Mouse (Mus musculus) liver, embryonic 13.5 days (tissue): ENCODE measurements at regions not wholly inside any gene's neighbourhood (a gene's known extent, or its start where the extent isn't known, plus 50 kb on each side); places are given as distances from the start of the nearest gene placed in this dataset.

Source experiments
- ATAC-seq: fragments of 200-750 bp; cut with Nextera tagmentation; 2 replicates; pipeline ENCODE4 v1.8.0; 2017; ENCODE audit warnings: low read depth, mild to moderate bottlenecking, moderate number of reproducible peaks, moderate library complexity
- DNase-seq: peaks from one replicate; pipeline ENCODE4 v3.0.0; 2022
- H3K27ac ChIP-seq: fragments of 300-500 bp; sonication (generic); 2 replicates; pipeline ENCODE4 v1.5.1; 2015; ENCODE audit warnings: moderate library complexity, mild to moderate bottlenecking, inconsistent platforms
- H3K27me3 ChIP-seq: fragments of 300-500 bp; sonication (generic); 2 replicates; pipeline ENCODE4 v1.6.1; 2015; ENCODE audit warnings: mild to moderate bottlenecking, inconsistent platforms
- H3K36me3 ChIP-seq: fragments of 300-500 bp; sonication (generic); 2 replicates; pipeline ENCODE4 v1.6.1; 2015; ENCODE audit warnings: mild to moderate bottlenecking, inconsistent platforms
- H3K4me1 ChIP-seq: fragments of 300-500 bp; sonication (generic); replicated peaks from 2 replicates; pipeline ENCODE4 v1.6.1; 2015; ENCODE audit warnings: inconsistent platforms
- H3K4me2 ChIP-seq: fragments of 300-500 bp; sonication (generic); 2 replicates; pipeline ENCODE4 v1.6.1; 2015; ENCODE audit warnings: inconsistent platforms, mild to moderate bottlenecking, moderate library complexity
- H3K4me3 ChIP-seq: fragments of 300-500 bp; sonication (generic); replicated peaks from 2 replicates; pipeline ENCODE4 v1.5.1; 2015; ENCODE audit warnings: mild to moderate bottlenecking, inconsistent platforms
- H3K9ac ChIP-seq: fragments of 300-500 bp; sonication (generic); 2 replicates; pipeline ENCODE4 v1.6.1; 2015; ENCODE audit warnings: mild to moderate bottlenecking, inconsistent platforms
- H3K9me3 ChIP-seq: fragments of 300-500 bp; sonication (generic); replicated peaks from 2 replicates; pipeline ENCODE4 v1.6.1; 2016; ENCODE audit warnings: inconsistent platforms
- WGBS: fragments of 180-500 bp; shearing (Covaris S2); methylation state at CpG from one replicate; pipeline ENCODE4 v1.1.7; 2015; ENCODE audit not compliant: insufficient replicate concordance; 5-methylcytosine and 5-hydroxymethylcytosine counted together

- Histone ChIP-seq H3K27me3 (no peaks in the 10 kb centered on the region), H3K9me3 (no peaks in the 10 kb centered on the region), H3K36me3 (no peaks in the 10 kb centered on the region), H3K4me2 (no peak overlapping the region), H3K9ac (no peak overlapping the region), H3K4me1 (no peaks in the 10 kb centered on the region), H3K27ac (no peak overlapping the region), H3K4me3 (no peak overlapping the region)
- WGBS = 49% methylated on average over 9 of the region's 9 CpGs
- DNase-seq (no peak), ATAC-seq (no peak)
Observed at GRCm38 (mm10) chr19:15032297-15032947, 434.6 kb upstream of the Tle4 start.

- Histone ChIP-seq H3K27me3 (no peaks in the 10 kb centered on the region), H3K4me1 (no peaks in the 10 kb centered on the region), H3K27ac (no peak overlapping the region), H3K9me3 (no peaks in the 10 kb centered on the region), H3K9ac (no peak overlapping the region), H3K4me2 (no peak overlapping the region), H3K4me3 (no peak overlapping the region), H3K36me3 (no peaks in the 10 kb centered on the region)
- ATAC-seq (no peak), DNase-seq (no peak)
Observed at GRCm38 (mm10) chr19:15031483-15031882, 433.6 kb upstream of the Tle4 start.

- no peaks in the 10 kb centered on the region for H3K27me3 ChIP-seq
- H3K9ac ChIP-seq = no peak overlapping the region
- no peaks in the 10 kb centered on the region for H3K9me3 ChIP-seq
- no peak overlapping the region for H3K27ac ChIP-seq
- 51% methylated on average over 3 of the region's 3 CpGs for WGBS
- no peaks in the 10 kb centered on the region for H3K36me3 ChIP-seq
- ATAC-seq (no peak), DNase-seq (no peak)
- no peak overlapping the region for H3K4me3 ChIP-seq
- no peaks in the 10 kb centered on the region for H3K4me1 ChIP-seq
- no peak overlapping the region for H3K4me2 ChIP-seq
Observed at GRCm38 (mm10) chr19:15003596-15003995, 405.7 kb upstream of the Tle4 start.

DNA sequence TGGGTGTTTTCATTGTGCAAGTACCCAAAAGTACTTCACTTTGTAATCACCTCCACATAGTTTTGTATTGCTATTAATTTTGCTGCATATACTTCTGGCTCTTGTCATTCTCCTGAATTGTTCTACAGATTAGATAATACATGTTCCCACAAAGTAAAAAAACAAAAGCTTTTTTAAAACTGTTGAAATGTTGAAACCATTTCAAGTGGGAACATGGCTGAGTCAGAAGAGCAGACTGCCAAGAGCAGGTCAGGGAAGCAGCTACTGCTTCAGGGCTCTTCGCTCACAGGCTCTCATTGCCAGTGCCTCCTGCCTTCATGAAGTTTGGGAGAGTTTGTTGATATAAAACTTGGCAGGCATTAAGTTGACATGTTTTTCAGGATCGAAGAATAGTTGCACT is 395.5 kb upstream of the Tle4 start:
- Histone ChIP-seq H3K4me3 (no peak overlapping the region), H3K9me3 (no peaks in the 10 kb centered on the region), H3K36me3 (no peaks in the 10 kb centered on the region), H3K4me2 (no peak overlapping the region), H3K9ac (no peak overlapping the region), H3K27ac (no peak overlapping the region), H3K27me3 (no peaks in the 10 kb centered on the region), H3K4me1 (no peaks in the 10 kb centered on the region)
- ATAC-seq (no peak), DNase-seq (no peak)
- 63% methylated on average over 2 of the region's 2 CpGs for WGBS

DNA sequence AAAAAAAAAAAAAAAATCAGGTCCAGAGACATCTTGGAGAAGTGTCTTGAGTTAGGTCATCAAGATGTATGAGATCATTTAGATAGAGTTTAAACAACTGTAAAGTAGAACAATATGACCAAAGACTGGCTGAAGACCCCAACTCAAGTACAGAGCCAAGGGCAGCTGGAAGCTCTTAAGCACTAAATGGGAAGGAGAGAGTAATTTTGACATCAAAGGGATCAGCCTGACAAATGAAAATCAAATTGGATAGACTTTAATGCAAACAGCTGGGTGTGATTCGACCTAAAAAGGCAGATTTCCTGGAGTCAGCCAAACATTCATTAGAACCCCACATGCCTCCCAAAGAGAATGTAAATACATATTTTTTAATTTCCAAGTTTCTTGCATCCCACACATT is 372.3 kb upstream of the Tle4 start:
- H3K36me3 ChIP-seq = no peaks in the 10 kb centered on the region
- H3K4me1 ChIP-seq = no peaks in the 10 kb centered on the region
- no peaks in the 10 kb centered on the region for H3K9me3 ChIP-seq
- H3K4me3 ChIP-seq = no peak overlapping the region
- no peak overlapping the region for H3K4me2 ChIP-seq
- no peak for ATAC-seq
- H3K27ac ChIP-seq = no peak overlapping the region
- WGBS = 22% methylated on average over 1 of the region's 1 CpGs
- no peak for DNase-seq
- H3K27me3 ChIP-seq = no peaks in the 10 kb centered on the region
- H3K9ac ChIP-seq = no peak overlapping the region

GRCm38 (mm10) chr19:14968283-14968682 is 370.4 kb upstream of the Tle4 start:
- no peak for DNase-seq
- ATAC-seq = no peak

DNA sequence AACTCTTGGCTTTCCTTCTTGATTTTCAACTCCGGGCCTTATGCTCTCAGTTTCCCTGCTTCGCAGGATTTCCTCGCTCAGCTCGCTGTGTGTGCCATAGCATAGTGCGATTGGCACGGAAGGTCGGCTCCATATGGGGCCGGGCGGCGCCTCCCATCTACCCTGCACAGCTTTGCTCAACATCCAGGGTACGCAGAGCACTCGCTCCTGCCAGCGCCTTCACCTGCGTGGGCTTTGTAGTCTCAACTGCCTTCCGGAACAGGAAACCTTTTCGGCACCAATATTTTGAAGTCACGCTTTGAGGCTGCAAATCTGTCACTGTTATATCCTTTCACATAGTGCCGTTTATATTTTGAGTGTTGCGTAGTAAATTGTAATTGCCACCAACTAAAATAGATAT is 359.9 kb upstream of the Tle4 start:
- H3K4me1 ChIP-seq = no peaks in the 10 kb centered on the region
- H3K27ac ChIP-seq = no peak overlapping the region
- no peaks in the 10 kb centered on the region for H3K36me3 ChIP-seq
- no peaks in the 10 kb centered on the region for H3K27me3 ChIP-seq
- no peak overlapping the region for H3K4me2 ChIP-seq
- ATAC-seq (no peak), DNase-seq (no peak)
- WGBS = 81% methylated on average over 19 of the region's 19 CpGs
- no peak overlapping the region for H3K9ac ChIP-seq
- no peak overlapping the region for H3K4me3 ChIP-seq
- H3K9me3 ChIP-seq = no peaks in the 10 kb centered on the region

More at GRCm38 (mm10) chr19:14968283-14968682, 370.4 kb upstream of the Tle4 start:
- no peaks in the 10 kb centered on the region for H3K36me3 ChIP-seq
- no peaks in the 10 kb centered on the region for H3K4me1 ChIP-seq
- no peak overlapping the region for H3K4me2 ChIP-seq
- no peaks in the 10 kb centered on the region for H3K9me3 ChIP-seq
- no peak overlapping the region for H3K4me3 ChIP-seq
- 64% methylated on average over 3 of the region's 3 CpGs for WGBS
- no peaks in the 10 kb centered on the region for H3K27me3 ChIP-seq
- H3K9ac ChIP-seq = no peak overlapping the region
- H3K27ac ChIP-seq = no peak overlapping the region

- 63% methylated on average over 10 of the region's 10 CpGs for WGBS
- Histone ChIP-seq H3K4me3 (no peak overlapping the region), H3K36me3 (no peaks in the 10 kb centered on the region)
Observed at GRCm38 (mm10) chr19:14957154-14957553, 359.3 kb upstream of the Tle4 start.

DNA sequence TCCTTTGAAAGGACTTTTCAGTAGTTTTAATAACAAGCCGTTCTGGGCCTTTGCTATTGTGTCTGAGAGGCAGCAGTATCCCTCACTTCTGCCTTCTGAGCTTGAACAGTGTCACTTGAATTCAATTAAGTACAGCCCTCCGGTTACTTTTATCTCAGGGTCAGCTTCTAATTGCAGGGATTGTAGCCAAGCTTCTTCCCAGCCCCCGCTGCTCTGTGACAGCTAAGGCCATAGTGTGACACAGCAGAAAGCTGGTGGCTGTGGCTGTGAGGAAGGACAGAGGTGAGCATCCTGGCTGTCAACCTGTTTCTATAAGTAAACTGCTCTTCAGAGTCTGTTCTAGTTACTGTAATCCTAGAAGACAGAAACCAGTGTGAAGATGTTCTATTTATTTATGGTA is 358.5 kb upstream of the Tle4 start:
- WGBS = 30% methylated on average over 3 of the region's 3 CpGs
- no peak for DNase-seq

More at GRCm38 (mm10) chr19:14957154-14957553, 359.3 kb upstream of the Tle4 start:
- H3K4me1 ChIP-seq = no peaks in the 10 kb centered on the region
- H3K9me3 ChIP-seq = no peaks in the 10 kb centered on the region
- H3K27ac ChIP-seq = no peak overlapping the region
- ATAC-seq (no peak), DNase-seq (no peak)
- H3K4me2 ChIP-seq = no peak overlapping the region
- no peaks in the 10 kb centered on the region for H3K27me3 ChIP-seq
- H3K9ac ChIP-seq = no peak overlapping the region

GRCm38 (mm10) chr19:14955969-14956368 is 358.1 kb upstream of the Tle4 start:
- no peak overlapping the region for H3K27ac ChIP-seq
- 24% methylated on average over 3 of the region's 3 CpGs for WGBS

More for the DNA sequence above, 358.5 kb upstream of the Tle4 start:
- Histone ChIP-seq H3K4me3 (no peak overlapping the region), H3K4me2 (no peak overlapping the region), H3K27ac (no peak overlapping the region), H3K9ac (no peak overlapping the region), H3K36me3 (no peaks in the 10 kb centered on the region), H3K9me3 (no peaks in the 10 kb centered on the region), H3K27me3 (no peaks in the 10 kb centered on the region), H3K4me1 (no peaks in the 10 kb centered on the region)
- no peak for ATAC-seq

DNA sequence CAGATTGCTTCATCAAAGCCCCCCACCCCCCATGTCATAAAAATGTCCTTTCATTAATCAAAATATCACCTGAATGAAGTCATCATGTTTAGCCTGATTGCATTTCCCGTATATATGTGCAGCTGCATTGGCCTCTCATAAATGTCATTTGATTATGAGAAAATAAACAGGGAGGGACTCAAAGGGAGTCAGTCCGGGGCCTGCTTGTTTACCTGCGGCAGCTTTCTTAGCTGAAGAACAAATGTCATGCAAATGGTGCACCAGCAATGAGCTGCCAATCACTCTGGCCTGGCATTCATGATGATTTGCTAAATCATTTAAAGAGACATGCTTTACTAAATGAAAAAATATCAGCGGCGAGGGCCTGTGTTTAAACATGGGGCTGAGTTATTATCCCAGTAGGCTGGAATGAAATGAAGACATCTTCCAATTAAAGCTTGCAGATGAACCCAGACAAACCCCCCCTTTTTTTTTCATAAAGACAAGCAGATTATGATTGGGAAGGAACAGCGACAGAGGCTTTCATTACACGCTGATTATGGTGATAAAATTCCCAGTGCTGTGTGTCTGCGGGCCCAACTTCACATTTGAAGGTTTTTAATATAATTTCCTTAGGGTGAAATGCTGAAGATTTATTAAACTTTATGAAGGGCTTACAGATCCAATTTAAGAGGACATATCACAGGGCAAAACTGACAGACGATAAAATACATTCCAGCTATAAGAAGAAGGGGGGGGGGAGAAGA is 342.5 kb upstream of the Tle4 start:
- no peak overlapping the region for H3K27ac ChIP-seq
- DNase-seq (no peak), ATAC-seq (no peak)
- H3K9me3 ChIP-seq = no peaks in the 10 kb centered on the region
- H3K4me1 ChIP-seq = no peaks in the 10 kb centered on the region
- H3K9ac ChIP-seq = no peak overlapping the region
- H3K4me3 ChIP-seq = no peak overlapping the region
- 66% methylated on average over 9 of the region's 9 CpGs for WGBS
- H3K4me2 ChIP-seq = no peak overlapping the region
- H3K36me3 ChIP-seq = no peaks in the 10 kb centered on the region
- no peaks in the 10 kb centered on the region for H3K27me3 ChIP-seq

More at GRCm38 (mm10) chr19:14955969-14956368, 358.1 kb upstream of the Tle4 start:
- DNase-seq (no peak), ATAC-seq (no peak)
- Histone ChIP-seq H3K9me3 (no peaks in the 10 kb centered on the region), H3K4me2 (no peak overlapping the region), H3K4me3 (no peak overlapping the region), H3K36me3 (no peaks in the 10 kb centered on the region), H3K4me1 (no peaks in the 10 kb centered on the region), H3K9ac (no peak overlapping the region), H3K27me3 (no peaks in the 10 kb centered on the region)

- ATAC-seq (no peak), DNase-seq (no peak)
- 63% methylated on average over 1 of the region's 1 CpGs for WGBS
Observed at GRCm38 (mm10) chr19:14922238-14922637, 324.4 kb upstream of the Tle4 start.

More at GRCm38 (mm10) chr19:14922238-14922637, 324.4 kb upstream of the Tle4 start:
- no peak overlapping the region for H3K4me3 ChIP-seq
- H3K27me3 ChIP-seq = no peaks in the 10 kb centered on the region
- no peaks in the 10 kb centered on the region for H3K36me3 ChIP-seq
- no peaks in the 10 kb centered on the region for H3K9me3 ChIP-seq
- no peak overlapping the region for H3K4me2 ChIP-seq
- no peak overlapping the region for H3K9ac ChIP-seq
- no peaks in the 10 kb centered on the region for H3K4me1 ChIP-seq
- no peak overlapping the region for H3K27ac ChIP-seq
